Mouse (Mus musculus) c-Kit-negative CD71-positive TER-119-positive erythroid progenitor cells, embryonic 14.5 days (primary cell): ENCODE results near the gene Hsd17b7.
"Not testable (repeated sequence)": the region's sequence is repeated elsewhere in the genome, so short reads cannot be mapped to it uniquely, and the experiment has no call there.

Experiments
- DNase-seq: peaks from one replicate; pipeline ENCODE4 v3.0.0-alpha.2; 2013; ENCODE audit warnings: low read depth, low spot score

Gene Hsd17b7

DNA sequence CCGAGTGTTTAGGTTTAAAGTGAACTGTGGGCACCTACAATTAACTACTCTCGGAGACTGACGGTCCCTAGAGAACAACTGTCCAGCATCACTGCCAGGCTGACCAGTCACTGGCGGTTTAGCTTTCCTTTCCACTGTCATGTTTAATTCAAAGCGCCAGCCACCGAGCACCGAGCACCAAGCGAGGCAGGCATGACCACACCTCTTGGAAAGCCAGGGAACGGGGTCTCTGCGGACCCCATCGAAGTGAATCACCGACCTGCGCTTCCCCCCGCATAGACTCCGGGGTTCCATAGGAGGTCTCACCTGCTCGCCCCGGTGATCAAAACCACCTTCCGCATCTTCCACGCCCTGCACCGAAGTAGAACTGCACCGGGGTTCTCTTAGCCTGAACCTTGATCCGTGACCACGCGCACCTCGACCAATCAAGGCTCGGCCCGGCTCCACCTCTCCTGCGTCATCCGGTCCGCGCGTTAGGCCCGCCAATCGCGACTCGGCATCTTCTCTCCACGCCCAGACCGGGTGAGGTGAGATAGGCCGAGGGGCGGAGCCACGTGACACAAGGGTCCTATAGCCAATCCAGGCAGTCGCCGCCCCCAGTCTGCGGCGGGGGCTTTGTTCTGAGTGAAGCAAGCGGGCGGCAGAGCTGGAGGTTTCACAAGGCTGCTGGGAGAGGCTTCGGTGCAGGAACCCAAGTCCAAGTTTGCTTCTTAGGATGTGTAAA lies at the start of gene Hsd17b7:
Hsd17b7 (minus strand) TSS at position 450 of the 724 bp plus-strand sequence.
- peak; percentile 94 for DNase-seq

- DNase-seq = no peak
Observed at GRCm38 (mm10) chr1:170014784-170015183, 45.7 kb upstream of the Hsd17b7 start.

- no peak for DNase-seq
Observed at GRCm38 (mm10) chr1:170010716-170011505, 41.9 kb upstream of the Hsd17b7 start.

GRCm38 (mm10) chr1:170009296-170009695 lies 40.3 kb upstream of the Hsd17b7 start:
- no peak for DNase-seq

GRCm38 (mm10) chr1:170008432-170009220 lies 39.6 kb upstream of the Hsd17b7 start:
- DNase-seq = no peak

- DNase-seq = no peak
Observed at GRCm38 (mm10) chr1:170006516-170006915, 37.5 kb upstream of the Hsd17b7 start.

DNA sequence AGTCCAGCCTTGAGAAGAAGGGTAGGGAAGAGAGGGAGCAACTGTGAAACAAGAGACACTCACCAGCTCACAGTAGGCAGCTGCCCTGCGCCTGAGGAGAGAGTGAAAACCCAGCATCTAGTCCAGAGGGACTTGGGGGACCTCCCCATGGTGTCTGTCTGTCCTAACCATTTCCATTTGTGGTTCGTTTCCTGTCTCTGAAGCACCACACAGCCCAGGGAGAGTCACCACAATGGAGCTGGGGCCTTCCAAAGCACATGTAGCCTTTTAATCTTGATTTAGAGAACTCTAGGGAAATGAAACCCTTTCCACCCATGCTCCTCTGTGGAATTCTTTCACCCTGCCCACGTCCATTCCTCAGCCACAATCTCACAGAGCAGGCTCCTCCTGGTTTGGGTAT lies 36.3 kb upstream of the Hsd17b7 start:
- no peak for DNase-seq

- not testable (repeated sequence) for DNase-seq
Observed at GRCm38 (mm10) chr1:169993901-169994300, 24.9 kb upstream of the Hsd17b7 start.

DNA sequence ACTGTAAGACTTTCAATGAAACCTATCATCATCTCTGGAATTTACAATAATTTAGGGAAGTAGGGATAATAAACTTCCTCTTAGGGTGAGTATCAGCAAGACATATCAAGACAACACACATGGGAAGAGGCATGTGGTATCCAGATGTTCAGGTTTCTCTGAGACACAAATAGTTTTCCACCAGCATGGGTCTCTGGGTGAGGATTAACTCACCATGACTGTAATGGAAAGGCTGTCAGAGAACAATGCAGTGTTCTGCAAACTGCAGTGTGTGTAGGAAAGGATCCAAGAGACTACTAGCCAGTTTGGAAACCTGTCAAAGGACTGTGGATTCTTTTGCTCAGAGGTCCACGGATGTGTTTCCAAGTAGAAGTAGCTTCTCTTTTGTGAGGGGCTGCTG lies 17.1 kb upstream of the Hsd17b7 start:
- no peak for DNase-seq

- DNase-seq = no peak
Observed at GRCm38 (mm10) chr1:169977621-169978020, 8.6 kb upstream of the Hsd17b7 start.

DNA sequence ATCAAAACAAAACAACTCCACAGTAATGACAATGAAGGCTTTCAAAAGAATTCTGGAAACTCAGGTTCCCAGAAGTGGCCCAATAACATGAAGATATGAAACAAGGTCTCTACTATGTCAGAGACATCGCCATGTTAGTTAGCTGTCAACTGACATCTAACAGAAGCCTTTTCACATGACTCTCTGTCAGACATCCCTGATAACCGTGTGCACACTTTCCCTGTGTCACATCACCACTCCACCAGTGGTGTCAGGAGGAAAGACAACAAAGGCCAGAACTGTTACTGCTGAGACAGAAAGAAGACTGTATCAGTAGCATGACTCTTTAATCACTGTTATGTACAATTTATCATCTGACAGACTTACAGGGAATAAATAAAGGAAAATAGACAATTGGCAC lies 3.0 kb upstream of the Hsd17b7 start:
- DNase-seq = no peak

GRCm38 (mm10) chr1:169970936-169971335 lies 1.9 kb upstream of the Hsd17b7 start:
- no peak for DNase-seq

DNA sequence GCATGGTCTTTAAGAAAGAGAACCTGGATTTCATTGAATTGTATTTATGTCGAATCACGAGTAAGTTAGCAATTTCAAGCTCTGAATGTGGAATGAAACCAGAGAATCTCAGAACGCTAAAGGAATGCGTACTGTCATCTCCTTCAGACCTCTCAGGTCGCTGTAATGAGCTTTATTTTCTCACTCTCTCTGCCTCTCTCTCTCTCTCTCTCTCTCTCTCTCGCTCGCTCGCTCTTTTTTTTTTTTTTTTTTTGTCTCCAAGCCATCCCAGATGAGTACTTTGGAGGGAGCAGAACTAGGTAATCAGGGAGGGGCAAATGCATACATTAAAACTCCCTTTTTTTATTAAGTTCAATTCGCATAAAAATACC lies 460 bp upstream of the Hsd17b7 start:
- no peak for DNase-seq

DNA sequence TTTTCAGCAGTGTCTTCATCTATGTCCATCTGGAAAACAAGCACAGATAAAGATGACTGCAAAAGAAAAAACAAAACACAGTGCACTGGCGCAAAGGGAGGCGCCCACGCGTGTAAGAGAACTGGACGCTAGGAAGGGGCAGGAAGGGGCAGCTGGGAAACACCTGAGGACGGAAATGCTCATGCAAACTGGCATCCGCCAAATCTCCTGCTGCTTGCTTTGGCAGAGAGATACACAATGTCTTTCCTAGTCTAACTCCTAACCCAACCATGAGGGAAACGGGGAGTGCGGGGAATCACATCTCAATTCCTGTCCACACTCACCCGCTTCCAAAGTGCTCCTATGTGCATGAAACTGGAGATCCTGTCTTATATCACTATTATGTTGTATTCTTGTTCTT lies 15.9 kb downstream of the Hsd17b7 start:
- DNase-seq = no peak

DNA sequence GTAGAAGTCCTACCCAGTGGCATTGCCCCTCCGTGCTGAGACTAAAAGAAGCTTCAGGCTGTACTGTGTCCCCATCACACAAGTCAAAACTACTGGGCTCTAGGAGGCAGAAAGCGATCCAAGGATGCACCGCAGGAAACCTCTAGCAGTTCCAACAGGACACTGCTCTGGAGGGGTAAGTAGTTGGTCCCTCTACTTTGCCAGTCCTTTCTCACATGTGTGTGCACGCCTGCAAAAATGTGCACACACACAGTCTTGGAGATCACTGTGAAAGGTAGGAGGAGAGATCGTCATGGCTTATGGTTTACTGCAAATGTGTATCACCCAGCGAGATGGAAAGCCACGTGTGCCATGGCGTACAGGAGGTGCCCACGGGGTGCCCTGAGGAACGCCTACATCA lies 16.4 kb downstream of the Hsd17b7 start:
- DNase-seq = no peak

- DNase-seq = no peak
Observed at GRCm38 (mm10) chr1:169951561-169951960, 17.5 kb downstream of the Hsd17b7 start.

- no peak for DNase-seq
Observed at GRCm38 (mm10) chr1:169950651-169951050, 18.4 kb downstream of the Hsd17b7 start.

DNA sequence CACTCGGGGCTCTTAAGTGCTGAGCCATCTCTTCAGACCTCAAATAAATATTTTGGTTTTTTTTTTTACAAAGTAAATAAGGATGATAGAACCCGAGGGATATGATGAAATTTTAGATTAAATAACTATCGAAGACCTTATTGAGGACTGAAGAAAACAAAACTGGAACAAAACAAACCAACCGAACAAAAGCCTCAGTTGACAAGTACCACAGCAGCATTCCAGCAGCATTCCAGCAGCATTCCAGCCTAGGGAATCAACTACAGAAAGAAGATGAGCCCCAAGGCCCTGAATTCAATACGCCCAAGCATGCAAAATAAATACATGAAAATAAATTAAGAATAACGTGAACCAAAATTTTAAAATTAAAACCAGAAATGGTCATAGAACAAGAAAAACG lies 19.1 kb downstream of the Hsd17b7 start:
- no peak for DNase-seq

- no peak for DNase-seq
Observed at GRCm38 (mm10) chr1:169948866-169949265, 20.2 kb downstream of the Hsd17b7 start.

GRCm38 (mm10) chr1:169948280-169948679 lies 20.8 kb downstream of the Hsd17b7 start:
- no peak for DNase-seq

DNA sequence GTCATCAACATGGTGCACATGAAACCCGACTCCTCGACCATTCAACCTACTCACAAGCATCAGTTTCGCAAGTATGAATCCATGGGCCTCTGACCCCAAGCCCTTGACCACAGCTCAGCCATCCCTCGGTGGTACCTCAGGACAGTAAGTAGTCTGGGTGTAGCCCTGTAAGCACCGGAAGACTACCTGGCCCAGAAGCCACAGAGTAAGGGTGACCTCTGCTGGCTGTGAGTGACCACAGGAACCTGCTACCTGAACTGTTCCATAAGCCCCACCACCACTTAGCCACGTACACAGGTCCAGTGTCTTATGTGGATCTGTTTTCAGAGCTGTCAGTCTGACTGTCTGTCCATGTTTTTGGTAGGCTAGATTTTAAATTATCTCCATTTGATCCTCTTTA lies 21.4 kb downstream of the Hsd17b7 start:
- DNase-seq = no peak

- DNase-seq = no peak
Observed at GRCm38 (mm10) chr1:169946004-169946403, 23.0 kb downstream of the Hsd17b7 start.
